Mouse (Mus musculus) midbrain, postnatal 0 days (tissue): ENCODE measurements around the gene Olig2. TPM values are rescaled to one million over a fixed set of nuclear protein-coding genes. Genes with fewer than 3 reads are reported as not detected.
"Not testable (repeated sequence)": the region's sequence is repeated elsewhere in the genome, so short reads cannot be mapped to it uniquely, and the experiment has no call there.

Experiments
- ATAC-seq: fragments of 200-750 bp; cut with Nextera tagmentation; 2 replicates; pipeline ENCODE4 v1.8.0; 2017; ENCODE audit warnings: moderate number of reproducible peaks, mild to moderate bottlenecking, moderate TSS enrichment, moderate library complexity; ENCODE audit not compliant: low FRiP score
- DNase-seq: peaks from one replicate; pipeline ENCODE4 v3.0.0-alpha.2; 2015; ENCODE audit warnings: low spot score
- H3K27ac ChIP-seq: fragments of 300-500 bp; sonication (generic); 2 replicates; pipeline ENCODE4 v1.5.1; 2014; ENCODE audit warnings: low read depth, mild to moderate bottlenecking, low read length, mixed read lengths
- H3K27me3 ChIP-seq: fragments of 300-500 bp; sonication (generic); 2 replicates; pipeline ENCODE4 v1.6.1; 2014; ENCODE audit warnings: low read length, control low read depth, mixed read lengths; ENCODE audit not compliant: insufficient read depth
- H3K36me3 ChIP-seq: fragments of 300-500 bp; sonication (generic); 2 replicates; pipeline ENCODE4 v1.6.1; 2014; ENCODE audit warnings: low read length, control low read depth, mixed read lengths; ENCODE audit not compliant: insufficient read depth
- H3K4me1 ChIP-seq: fragments of 300-500 bp; sonication (generic); 2 replicates; pipeline ENCODE4 v1.6.1; 2014; ENCODE audit warnings: mild to moderate bottlenecking, control low read depth, antibody characterized with exemption, low read length, mixed read lengths; ENCODE audit not compliant: insufficient read depth
- H3K4me2 ChIP-seq: fragments of 300-500 bp; sonication (generic); 2 replicates; pipeline ENCODE4 v1.6.1; 2014; ENCODE audit warnings: low read depth, mild to moderate bottlenecking, low read length, mixed read lengths; ENCODE audit not compliant: poor library complexity, severe bottlenecking
- H3K4me3 ChIP-seq: fragments of 300-500 bp; sonication (generic); 2 replicates; pipeline ENCODE4 v1.5.1; 2014; ENCODE audit warnings: low read depth, mild to moderate bottlenecking, low read length, moderate library complexity
- H3K9ac ChIP-seq: fragments of 300-500 bp; sonication (generic); replicated peaks from 2 replicates; pipeline ENCODE4 v1.6.1; 2014; ENCODE audit warnings: mild to moderate bottlenecking, low read length, moderate library complexity, mixed read lengths; ENCODE audit not compliant: poor library complexity, severe bottlenecking
- H3K9me3 ChIP-seq: fragments of 300-500 bp; sonication (generic); 2 replicates; pipeline ENCODE4 v1.6.1; 2016; ENCODE audit warnings: low read length, control low read depth
- CTCF ChIP-seq: IDR thresholded peaks from 2 replicates; pipeline ENCODE4 v1.5.1; 2016; ENCODE audit warnings: antibody characterized with exemption, mild to moderate bottlenecking
- WGBS: fragments of 180-500 bp; shearing (Covaris S2); extraction: QIAGEN DNeasy Blood & Tissue Kit; methylation state at CpG from one replicate; pipeline ENCODE4 v1.1.7; 2014; 5-methylcytosine and 5-hydroxymethylcytosine counted together
- polyA plus RNA-seq: library from polyadenylated mRNA; unstranded; fragments of >200 nt; fragmentation: Nextera tagmentation; extraction: Ambion mirVana; gene quantifications from 2 replicates; pipeline ENCODE4 v1.2.1, GENCODE M21; 2015
- total RNA-seq: library from RNA; depleted of rRNA; stranded (reverse); fragments of >200 nt; gene quantifications from 2 replicates; pipeline ENCODE4 v1.2.3, GENCODE M21; 2014

Olig2 gene
- total and polyA plus RNA-seq, 2 experiments from 2014 or later: 13.3 to 58.4 TPM

GRCm38 (mm10) chr16:91239024-91239423 lies 13.8 kb downstream of the Olig2 start:
- no peak for DNase-seq

GRCm38 (mm10) chr16:91246292-91246691 lies 21.0 kb downstream of the Olig2 start:
- TF ChIP-seq CTCF: no peak
- no peak overlapping the region for H3K9ac ChIP-seq
- peaks cover 6% of the 10 kb centered on the region; the same call in 1 of the 2 replicates for H3K27me3 ChIP-seq
- H3K4me1 ChIP-seq: no peaks in the 10 kb centered on the region
- no peaks in the 10 kb centered on the region for H3K9me3 ChIP-seq
- H3K36me3 ChIP-seq: no peaks in the 10 kb centered on the region
- no peak overlapping the region for H3K27ac ChIP-seq
- WGBS: 20% methylated on average over 9 of the region's 9 CpGs
- H3K4me2 ChIP-seq: no peak overlapping the region
- DNase-seq (no peak), ATAC-seq (no peak)
- no peak overlapping the region for H3K4me3 ChIP-seq

More at GRCm38 (mm10) chr16:91239024-91239423, 13.8 kb downstream of the Olig2 start:
- Histone ChIP-seq H3K9ac (no peak overlapping the region), H3K27me3 (peaks cover 27% of the 10 kb centered on the region), H3K9me3 (no peaks in the 10 kb centered on the region), H3K36me3 (no peaks in the 10 kb centered on the region), H3K4me2 (no peak overlapping the region), H3K4me3 (no peak overlapping the region), H3K4me1 (no peaks in the 10 kb centered on the region), H3K27ac (no peak overlapping the region)
- WGBS: 70% methylated on average over 4 of the region's 4 CpGs
- no peak for TF ChIP-seq CTCF
- no peak for ATAC-seq

DNA sequence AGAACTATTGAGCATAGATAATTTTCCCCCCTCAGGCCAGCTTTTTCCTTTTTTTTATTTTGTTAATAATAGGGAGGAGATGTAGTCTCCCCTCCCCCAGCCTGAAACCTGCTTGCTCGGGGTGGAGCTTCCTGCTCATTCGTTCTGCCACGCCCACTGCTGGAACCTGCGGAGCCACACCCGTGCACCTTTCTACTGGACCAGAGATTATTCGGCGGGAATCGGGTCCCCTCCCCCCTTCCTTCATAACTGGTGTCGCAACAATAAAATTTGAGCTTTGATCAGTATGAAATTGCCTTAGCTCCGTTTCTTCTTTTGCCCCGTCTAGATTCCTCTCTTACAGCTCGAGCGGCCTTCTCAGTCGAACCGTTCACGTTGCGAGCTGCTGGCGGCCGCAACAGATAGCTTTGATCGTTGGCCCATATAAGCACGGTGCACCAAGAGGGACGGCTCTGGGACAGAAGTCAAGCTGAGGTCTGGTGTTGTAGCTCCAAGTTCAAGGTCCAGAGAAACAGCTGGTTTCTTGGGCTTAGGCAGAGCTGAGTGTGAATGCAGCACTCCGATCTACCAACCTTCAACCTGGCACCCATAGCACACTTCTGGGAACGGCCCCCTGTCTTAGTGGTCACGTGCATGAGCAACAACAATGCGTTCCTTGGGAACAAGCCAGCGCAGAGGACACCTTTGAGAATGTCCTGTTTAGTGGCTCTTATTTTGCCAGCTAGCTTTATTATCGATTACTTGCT lies 30.3 kb downstream of the Olig2 start:
- not testable (repeated sequence) for H3K4me2 ChIP-seq, H3K36me3 ChIP-seq, ATAC-seq, H3K9ac ChIP-seq, H3K4me1 ChIP-seq, DNase-seq, H3K9me3 ChIP-seq, H3K27ac ChIP-seq, H3K4me3 ChIP-seq
- H3K27me3 ChIP-seq: peaks cover 27% of the 10 kb centered on the region
- 16% methylated on average over 21 of the region's 28 CpGs for WGBS

DNA sequence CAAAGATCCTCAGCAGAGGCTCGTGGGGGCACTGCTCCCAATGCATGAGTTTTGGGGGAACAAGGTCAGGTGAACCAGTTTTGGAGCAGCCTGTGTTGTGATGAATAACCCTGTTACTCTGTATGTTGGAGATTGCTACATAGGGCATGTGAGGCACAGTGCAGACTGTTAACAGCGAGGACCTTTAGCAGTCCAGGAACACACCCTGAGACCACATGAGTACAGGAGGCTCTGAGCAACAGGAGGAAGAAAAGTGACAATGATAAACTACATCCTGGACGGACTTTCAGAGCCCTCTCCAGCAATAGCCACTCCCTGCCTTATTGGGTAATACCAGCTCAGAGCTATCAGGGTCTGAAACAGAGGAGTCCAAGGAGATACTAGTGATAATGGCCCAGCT lies 33.7 kb downstream of the Olig2 start:
- WGBS: 89% methylated on average over 3 of the region's 3 CpGs

GRCm38 (mm10) chr16:91260861-91261260 lies 35.6 kb downstream of the Olig2 start:
- Histone ChIP-seq H3K4me1 (no peaks in the 10 kb centered on the region), H3K9me3 (no peaks in the 10 kb centered on the region), H3K36me3 (no peaks in the 10 kb centered on the region), H3K4me2 (no peak overlapping the region), H3K9ac (no peak overlapping the region), H3K27ac (no peak overlapping the region), H3K4me3 (no peak overlapping the region), H3K27me3 (peaks cover 33% of the 10 kb centered on the region)
- ATAC-seq: no peak
- 89% methylated on average over 3 of the region's 3 CpGs for WGBS
- DNase-seq: no peak
- TF ChIP-seq CTCF: no peak

More for the DNA sequence above, 33.7 kb downstream of the Olig2 start:
- Histone ChIP-seq H3K36me3 (no peaks in the 10 kb centered on the region), H3K4me1 (no peaks in the 10 kb centered on the region), H3K9ac (no peak overlapping the region), H3K4me3 (no peak overlapping the region), H3K27ac (no peak overlapping the region), H3K9me3 (no peaks in the 10 kb centered on the region), H3K4me2 (no peak overlapping the region), H3K27me3 (peaks cover 34% of the 10 kb centered on the region)
- TF ChIP-seq CTCF: no peak
- no peak for ATAC-seq
- DNase-seq: no peak

DNA sequence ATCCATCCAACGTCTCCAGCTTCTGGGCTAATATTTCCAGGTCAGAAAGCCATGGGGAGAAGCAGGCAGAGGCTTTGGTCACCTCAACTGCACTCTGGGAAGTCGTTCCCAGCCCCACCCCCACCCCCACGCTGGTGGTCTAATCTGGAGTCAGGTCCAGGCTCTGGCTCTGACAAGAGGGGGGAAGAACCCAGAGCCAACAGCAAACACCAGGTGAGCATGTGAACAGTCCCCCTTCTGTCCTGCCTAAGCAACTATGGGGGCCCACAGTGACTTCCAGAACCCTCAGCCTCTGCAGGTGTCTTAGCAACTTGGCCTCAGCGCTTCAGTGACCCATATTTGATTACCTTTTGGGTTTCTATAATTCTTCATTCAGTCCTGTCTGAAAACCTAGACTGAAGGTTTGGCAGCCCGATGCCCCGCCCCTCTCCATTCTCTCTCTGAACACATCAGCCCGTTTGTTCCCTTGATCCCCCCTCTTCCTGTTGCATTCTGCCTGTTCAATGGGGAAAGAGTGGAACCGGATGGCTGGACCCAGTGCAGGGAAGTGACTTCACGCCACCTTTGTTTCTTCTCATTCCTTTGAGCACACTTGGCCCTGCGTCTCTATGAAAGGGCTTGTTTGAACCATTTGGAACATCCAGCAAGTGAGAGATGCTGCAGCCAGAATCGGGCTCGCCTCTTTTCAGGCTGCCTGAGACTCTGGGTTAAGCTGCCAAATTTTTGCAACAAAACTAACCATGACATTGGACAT lies 37.4 kb downstream of the Olig2 start:
- ATAC-seq (peak; percentile 53), DNase-seq (peak; percentile 85)
- H3K36me3 ChIP-seq: no peaks in the 10 kb centered on the region
- peaks cover 30% of the 10 kb centered on the region for H3K27me3 ChIP-seq
- H3K4me3 ChIP-seq: no peak overlapping the region
- H3K9ac ChIP-seq: no peak overlapping the region
- no peaks in the 10 kb centered on the region for H3K9me3 ChIP-seq
- TF ChIP-seq CTCF: no peak
- no peak overlapping the region for H3K27ac ChIP-seq
- H3K4me2 ChIP-seq: no peak overlapping the region
- H3K4me1 ChIP-seq: no peaks in the 10 kb centered on the region
- WGBS: 24% methylated on average over 12 of the region's 12 CpGs
